Mouse (Mus musculus): ENCODE results near the gene Rpain.

The Rpain gene

GRCm38 (mm10) chr11:70969821-70970559 lies at the start of gene Rpain, which contains the start of gene Nup88:
Gene Rpain, plus strand, starts transcription at chr11:70970213.
Gene Nup88, minus strand, starts transcription at chr11:70969973.
- DNase-seq: peak; percentile 93 to 94

- no peak for DNase-seq
Measured at GRCm38 (mm10) chr11:70931461-70931860, 38.6 kb upstream of the Rpain start.

GRCm38 (mm10) chr11:70935316-70935715 lies 34.7 kb upstream of the Rpain start:
- DNase-seq: peak in 1 of 2 experiments; percentile 14

DNA sequence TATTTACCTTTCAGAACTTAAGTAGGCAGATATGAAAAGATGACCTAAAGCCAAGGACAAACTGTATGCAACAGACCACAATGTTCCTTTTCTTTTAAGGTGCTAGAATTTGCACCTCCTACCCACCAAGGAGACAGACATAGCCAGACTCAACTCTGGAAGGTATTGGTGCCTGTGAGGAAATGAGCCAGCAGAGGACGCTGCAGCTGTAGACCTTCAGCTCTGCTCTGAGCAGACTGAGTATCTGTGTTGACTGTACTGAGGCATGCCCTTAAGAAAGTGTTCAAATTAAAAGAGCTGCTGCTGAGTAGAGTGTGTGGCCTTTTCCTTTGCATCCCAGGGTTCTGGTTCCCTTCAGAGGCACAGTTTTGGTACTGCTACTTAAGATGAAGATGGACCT lies 27.4 kb upstream of the Rpain start:
- DNase-seq: no peak

GRCm38 (mm10) chr11:70943651-70944050 lies 26.4 kb upstream of the Rpain start:
- peak in 1 of 2 experiments; percentile 51 for DNase-seq

GRCm38 (mm10) chr11:70944935-70945817 lies 24.8 kb upstream of the Rpain start:
- DNase-seq: no peak

DNA sequence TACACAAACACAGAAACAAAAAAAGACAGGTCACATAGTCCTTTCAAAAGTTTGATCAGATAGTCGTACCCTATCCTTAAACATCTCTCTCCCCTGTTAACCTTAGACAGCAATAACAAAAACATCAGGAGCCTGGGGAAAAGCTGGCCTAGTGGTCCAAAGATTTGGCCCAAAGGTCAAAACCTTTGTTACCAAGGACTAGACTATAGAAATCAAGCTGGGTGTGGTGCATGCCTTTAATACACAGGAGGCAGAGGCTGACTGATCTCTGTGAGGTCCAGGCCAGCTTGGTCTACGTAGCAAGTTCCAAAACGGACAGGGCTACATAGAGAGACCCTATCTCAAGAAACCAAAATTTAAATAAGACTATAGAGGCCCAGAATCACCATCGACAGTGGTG lies 15.3 kb upstream of the Rpain start:
- no peak for DNase-seq

DNA sequence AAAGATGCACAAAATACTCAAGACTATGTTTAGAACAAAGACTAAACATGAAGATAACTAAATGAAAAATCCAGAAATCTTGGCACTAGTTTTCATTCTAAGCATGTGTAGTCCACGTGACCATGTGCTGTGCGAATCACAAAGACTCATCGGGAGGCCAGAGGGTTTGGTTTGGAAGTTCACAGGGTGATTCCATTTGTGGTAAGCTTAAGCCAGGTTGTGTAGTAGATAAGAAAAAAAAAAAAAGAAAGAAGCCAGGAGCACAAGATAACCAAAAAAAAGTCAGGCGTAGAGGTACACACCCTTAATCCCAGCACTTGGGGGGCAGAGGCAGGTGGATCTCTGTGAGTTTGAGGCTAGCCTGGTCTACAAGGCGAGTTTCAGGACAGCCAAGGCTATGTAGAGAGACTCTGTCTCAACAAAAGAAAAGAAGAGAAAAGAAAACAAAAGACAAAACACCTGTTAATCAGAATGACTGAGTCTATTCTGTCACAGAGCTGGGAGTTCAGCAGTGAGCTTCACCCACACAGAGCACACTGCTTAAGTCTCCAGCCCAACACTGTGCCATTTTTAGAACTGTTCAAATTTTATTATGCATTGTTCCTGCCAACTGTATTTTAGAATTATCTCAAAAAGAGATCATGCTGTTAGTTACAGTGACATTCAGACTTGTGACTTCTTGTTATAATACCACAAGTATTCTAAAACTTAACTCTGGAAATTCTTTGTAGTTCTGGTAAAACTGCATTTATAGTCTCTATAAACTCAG lies 9.0 kb upstream of the Rpain start:
- DNase-seq: no peak

DNA sequence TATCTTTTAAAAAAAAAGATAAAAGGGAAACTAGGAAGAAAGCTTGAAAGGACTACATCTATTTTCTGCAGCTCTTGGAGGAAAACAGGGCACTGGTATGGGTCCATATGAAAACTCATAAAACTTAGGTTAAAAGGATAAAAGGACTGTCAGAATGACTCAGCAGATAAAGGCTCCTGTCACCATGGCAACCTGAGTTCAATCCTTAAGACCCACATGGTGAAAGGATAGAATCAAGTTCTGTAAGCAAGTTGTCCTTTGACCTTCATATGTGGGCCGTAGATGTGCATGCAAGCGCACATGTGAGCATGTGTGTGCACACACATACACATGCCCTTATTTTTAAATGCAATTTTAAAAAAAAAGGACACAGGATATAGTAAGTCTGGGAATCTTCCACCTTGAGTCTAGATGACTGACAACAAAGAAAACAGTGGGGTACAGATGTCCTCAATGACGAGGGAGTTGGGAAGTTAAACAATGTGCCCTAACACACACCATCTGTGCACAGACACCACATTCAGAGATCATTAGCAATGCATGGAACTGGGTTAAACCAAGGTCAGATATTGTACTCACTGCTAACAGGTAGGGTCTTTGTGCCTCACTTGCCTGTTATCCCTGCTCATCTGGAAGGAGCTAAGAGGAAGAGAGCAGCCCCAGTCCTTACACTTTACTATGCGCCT lies 5.6 kb upstream of the Rpain start:
- no peak for DNase-seq

DNA sequence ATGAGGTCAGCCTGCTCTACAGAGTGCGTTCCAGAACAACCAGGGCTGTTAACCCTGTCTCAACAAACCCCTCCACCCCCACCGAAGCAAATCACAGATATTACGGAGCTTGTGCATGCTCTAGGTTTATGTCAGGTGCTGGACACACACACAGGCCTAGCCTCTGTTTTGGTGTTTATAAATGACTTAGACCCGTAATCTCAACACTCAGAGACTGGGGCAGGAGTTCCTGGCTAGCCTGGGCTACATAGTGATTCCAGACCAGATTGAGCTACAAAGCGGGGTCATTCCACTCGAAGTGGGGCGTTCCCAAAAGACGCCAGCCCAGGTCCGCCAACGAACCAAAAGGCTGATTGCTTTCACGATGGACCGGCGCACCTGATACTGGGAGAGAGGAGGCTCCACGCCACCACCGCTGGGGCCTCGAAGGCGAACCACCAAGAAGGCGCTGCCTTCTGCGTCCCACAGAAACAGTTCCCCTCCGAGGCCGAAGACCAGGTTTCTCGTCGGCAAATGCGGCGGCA lies 680 bp upstream of the Rpain start:
- DNase-seq: no peak

GRCm38 (mm10) chr11:70970560-70971540 lies 837 bp downstream of the Rpain start:
- no peak for DNase-seq

DNA sequence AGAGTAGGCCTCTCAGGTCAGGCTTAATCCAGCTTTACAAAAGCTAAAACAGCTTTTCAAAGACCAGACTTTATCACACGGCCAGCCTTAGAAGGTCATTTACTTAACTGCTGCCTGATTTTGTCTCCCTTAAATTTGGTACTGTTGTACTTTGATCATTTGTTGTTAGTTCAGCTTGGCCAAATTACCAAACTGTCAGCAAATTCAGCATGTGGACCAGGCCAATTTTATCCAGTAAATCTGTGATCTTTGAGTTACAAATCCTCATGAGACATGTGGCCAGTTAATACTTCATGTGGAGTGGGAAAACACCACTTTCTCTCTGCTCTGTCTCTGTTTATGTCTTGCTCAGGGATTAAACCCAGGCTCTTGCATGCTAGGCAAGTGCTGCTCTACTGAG lies 2.6 kb downstream of the Rpain start:
- no peak for DNase-seq

DNA sequence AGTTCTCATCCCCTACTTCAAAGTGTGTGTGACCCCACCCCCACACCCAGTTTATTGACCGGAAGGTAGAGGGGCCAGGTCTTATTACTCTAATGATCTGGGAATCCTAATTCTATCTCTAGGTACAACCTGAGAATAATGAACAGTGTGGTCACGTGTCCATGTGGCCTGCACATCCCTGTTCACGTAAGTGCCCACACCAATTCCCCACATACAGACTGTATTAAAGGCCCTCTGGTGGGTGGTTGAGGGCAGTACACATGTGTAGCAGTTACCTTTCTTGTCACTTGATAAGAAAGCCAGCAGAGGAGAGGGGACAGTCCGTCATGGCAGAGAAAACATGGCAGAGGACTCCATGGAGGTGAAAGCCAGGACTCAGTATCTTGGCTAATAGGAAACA lies 3.9 kb downstream of the Rpain start:
- no peak for DNase-seq

DNA sequence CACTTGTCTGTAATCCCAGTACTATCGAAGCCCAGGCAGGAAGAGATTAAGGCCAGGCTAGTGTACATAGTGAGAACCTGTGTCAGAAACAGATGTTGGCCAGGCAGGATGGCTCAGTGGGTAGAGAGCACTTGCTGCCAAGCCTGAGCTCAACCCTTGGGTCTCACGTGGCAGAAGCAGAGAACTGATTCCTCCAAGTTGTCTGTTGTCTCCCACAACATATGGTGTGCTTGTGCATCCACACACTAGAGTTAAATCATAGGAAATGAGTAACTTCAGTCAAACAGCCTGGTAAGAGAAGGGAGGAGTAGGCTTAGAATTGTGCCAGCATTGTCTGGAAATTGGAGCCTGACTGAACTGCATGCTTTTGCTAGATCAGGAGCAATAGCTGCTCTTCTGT lies 5.2 kb downstream of the Rpain start:
- no peak for DNase-seq

- no peak for DNase-seq
Measured at GRCm38 (mm10) chr11:70977293-70977692, 7.3 kb downstream of the Rpain start.

DNA sequence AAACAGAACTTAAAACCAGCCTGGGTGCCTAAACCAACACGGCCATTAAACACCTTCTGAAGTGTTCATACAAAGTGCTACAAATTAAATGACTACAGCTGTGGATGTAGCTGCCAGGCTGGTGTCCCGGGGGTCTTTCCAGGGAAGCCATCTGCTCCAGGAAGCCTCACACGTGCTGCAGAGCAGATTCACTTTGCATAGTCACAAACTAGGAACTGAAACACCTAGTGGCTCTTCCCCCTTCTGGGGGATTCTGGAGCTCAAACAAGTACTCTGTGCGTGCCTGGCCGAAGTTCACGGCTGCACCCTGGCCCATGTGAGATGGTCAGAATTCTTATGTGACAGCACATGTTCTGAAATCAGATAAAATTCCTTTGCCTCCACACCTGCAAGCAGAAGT lies 10.2 kb downstream of the Rpain start:
- DNase-seq: no peak

DNA sequence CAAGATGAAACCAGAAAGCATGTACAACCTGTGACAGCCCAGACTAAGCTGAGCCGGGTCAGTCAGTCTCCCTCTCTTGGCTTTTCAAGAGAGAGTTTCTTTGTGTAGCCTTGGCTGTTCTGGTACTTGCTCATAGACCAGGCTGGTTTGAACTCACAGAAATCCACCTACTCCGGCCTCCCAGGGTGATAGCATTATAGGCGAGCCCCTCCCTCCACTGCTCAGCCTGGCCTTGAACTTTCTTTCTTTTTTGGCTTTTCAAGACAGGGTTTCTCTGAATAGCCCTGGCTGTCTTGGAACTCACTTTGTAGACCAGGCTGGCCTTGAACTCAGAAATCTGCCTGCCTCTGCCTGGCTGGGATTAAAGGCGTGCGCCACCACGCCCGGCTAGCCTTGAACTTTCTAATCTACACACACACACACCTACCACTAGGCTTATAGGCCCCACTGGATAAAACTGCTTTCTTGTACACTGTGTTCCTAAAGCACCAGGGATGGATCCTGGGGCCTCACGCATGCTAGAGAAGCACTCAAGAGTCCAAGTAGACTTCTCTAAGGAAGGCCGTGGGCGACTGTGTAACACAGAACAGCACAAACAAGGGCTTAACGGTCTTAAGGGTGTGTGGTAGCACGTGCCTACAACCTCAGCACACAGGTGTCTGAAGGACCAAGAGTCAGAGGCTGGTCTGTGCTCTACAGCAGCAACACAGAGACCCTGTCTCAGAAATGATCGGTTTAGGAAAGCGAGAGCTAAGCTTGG lies 10.9 kb downstream of the Rpain start:
- no peak for DNase-seq

DNA sequence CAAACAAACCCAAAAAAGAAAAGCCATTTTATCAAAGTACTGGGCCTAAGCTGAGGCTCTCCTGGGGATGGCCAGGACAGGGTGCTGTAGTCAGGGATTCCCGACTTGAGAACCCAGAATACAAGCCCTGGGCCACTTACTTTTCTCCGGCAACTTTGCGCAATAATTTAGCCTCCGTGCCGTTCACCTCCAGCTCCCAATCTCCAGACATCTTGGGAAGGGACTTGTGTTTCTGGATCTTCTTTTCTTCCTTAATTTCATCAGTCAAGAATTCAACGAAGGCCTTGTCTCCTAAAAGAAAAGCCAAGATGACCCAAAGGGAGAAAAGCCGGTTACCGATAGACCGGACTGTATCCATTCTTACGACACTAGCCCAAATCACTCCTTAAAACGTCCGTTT lies 12.0 kb downstream of the Rpain start:
- no peak for DNase-seq

- DNase-seq: peak; percentile 96 to 98
Measured at GRCm38 (mm10) chr11:70982557-70983228, 12.7 kb downstream of the Rpain start, which contains the start of gene C1qbp. Gene C1qbp, minus strand, starts transcription at chr11:70983026.

- no peak for DNase-seq
Measured at GRCm38 (mm10) chr11:71001167-71001566, 31.2 kb downstream of the Rpain start.

All from cerebellum, postnatal 25 days (tissue).